Mouse (Mus musculus) megakaryocyte, adult 5-6 weeks (primary cell): ENCODE measurements around the gene Alg5. TPM values are rescaled to one million over a fixed set of nuclear protein-coding genes. Genes with fewer than 3 reads are reported as not detected.

ENCODE experiments used
- ATAC-seq: 2 replicates; pipeline ENCODE4 v1.8.0; 2016; ENCODE audit warnings: mild to moderate bottlenecking, inconsistent platforms; ENCODE audit not compliant: poor library complexity, severe bottlenecking
- total RNA-seq, 2 experiments: library from RNA; stranded (forward) in 1 of 2; stranded (reverse) in 1 of 2; fragments of 153-499, 151-499 nt in 1 of 2; fragments of 221-1000, 200-1000 nt in 1 of 2; gene quantifications; 2 replicates each; pipeline versions ENCODE4 v1.2.3 to v1.2.4; 2015 to 2017

The Alg5 gene
- total RNA-seq, 2 experiments from 2014 or later: 19.2 to 41.2 TPM

DNA sequence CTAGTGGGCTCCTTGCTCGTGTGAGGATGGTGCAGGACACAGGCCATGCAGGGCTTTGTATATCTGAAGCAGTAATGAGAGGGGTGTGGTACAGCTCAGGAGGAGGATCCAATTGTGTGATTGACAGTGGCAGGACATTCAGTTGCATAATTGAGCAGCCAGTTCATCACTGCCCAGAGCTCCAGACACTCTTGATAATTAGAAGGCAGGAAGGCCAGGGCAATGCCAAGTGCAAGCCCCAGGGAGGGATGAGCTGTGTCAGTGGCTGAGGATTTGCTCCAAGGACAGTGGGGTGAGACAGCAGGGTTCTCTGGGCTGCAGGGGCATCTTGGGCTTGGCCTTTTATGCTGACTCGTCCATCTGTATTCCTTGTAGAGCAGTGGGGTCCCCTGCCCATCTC is 55.3 kb downstream of the Alg5 start:
- no peak for ATAC-seq

- no peak for ATAC-seq
Observed at GRCm38 (mm10) chr3:54791822-54792677, 56.7 kb downstream of the Alg5 start.

DNA sequence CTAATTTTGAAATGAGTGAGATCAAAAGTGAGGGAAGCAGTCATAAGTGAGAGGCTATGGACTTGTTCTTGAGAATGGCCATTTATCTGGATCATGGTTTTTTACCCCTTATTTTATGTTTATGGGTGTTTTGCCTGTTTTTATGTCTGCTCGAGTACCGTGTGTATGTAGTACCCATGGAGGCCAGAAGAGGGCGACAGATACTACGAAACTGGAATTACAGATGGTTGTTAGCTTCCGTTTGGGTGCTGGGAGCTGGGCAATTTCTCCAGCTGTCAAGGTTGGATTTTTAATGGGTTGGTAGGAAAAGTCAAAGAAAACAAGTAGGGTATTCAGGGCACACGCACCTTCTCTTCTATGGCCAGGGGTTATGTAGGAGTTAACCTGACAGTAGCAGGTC is 58.4 kb downstream of the Alg5 start:
- no peak for ATAC-seq

GRCm38 (mm10) chr3:54795379-54795778 is 60.0 kb downstream of the Alg5 start:
- no peak for ATAC-seq

DNA sequence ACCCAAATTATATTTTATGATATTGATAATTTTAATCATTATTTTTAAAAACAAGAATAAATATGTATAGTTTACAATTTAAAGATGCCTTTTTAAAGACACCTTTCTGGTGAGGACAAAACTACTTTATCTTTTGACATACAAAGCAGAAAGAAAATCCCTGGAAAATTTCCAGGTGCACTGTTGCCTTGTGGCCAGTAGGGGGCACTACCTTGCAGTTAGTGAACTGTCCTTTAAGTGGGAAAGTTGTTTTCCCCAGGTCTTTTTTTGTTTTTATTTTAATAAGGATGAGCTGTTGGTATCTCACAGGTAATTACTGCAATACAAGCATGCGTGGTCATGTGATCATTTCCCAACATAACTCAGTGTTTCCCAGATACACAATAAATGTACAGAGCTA is 60.5 kb downstream of the Alg5 start:
- no peak for ATAC-seq

- ATAC-seq: peak; percentile 71
Observed at GRCm38 (mm10) chr3:54797211-54797610, 61.9 kb downstream of the Alg5 start.

Other genes with a start within 250 kb of the Alg5 start
- 60.1 and 66.0 TPM in 2 replicates for gene Supt20, start 42.7 kb upstream of the Alg5 start, total RNA-seq (2015)
- gene Supt20, start 42.7 kb upstream of the Alg5 start, total RNA-seq (2017): 39.4 and 40.6 TPM in 2 replicates
- not detected in 2 replicates for gene Gm21958, start 21.2 kb upstream of the Alg5 start, total RNA-seq (2015)
- gene Gm21958, start 21.2 kb upstream of the Alg5 start, total RNA-seq (2017): not detected in 2 replicates
- gene Exosc8, start 146 bp upstream of the Alg5 start, total RNA-seq (2015): 118 and 124 TPM in 2 replicates
- 126 and 153 TPM in 2 replicates for gene Exosc8, start 146 bp upstream of the Alg5 start, total RNA-seq (2017)
- gene Smad9, start 20.0 kb downstream of the Alg5 start, total RNA-seq (2015): not detected in 2 replicates
- not detected in 2 replicates for gene Smad9, start 20.0 kb downstream of the Alg5 start, total RNA-seq (2017)
- 47.3 and 53.8 TPM in 2 replicates for gene Rfxap, start 72.3 kb downstream of the Alg5 start, total RNA-seq (2015)
- 42.0 and 58.7 TPM in 2 replicates for gene Rfxap, start 72.3 kb downstream of the Alg5 start, total RNA-seq (2017)
- gene Sertm1, start 180.3 kb downstream of the Alg5 start, total RNA-seq (2015): not detected in 2 replicates
- not detected in 2 replicates for gene Sertm1, start 180.3 kb downstream of the Alg5 start, total RNA-seq (2017)